Mouse (Mus musculus): Measurements from ENCODE around the gene Il10ra.

The Il10ra gene

GRCm38 (mm10) chr9:45261466-45261865, 7.5 kb downstream of the Il10ra start:
- no peak for DNase-seq (ENCODE audit: low read depth, low spot score)

- no peak for DNase-seq (ENCODE audit: low read depth, low spot score)
These were observed 9.9 kb downstream of the Il10ra start for GRCm38 (mm10) chr9:45259065-45259464.

- no peak for DNase-seq (ENCODE audit: low read depth, low spot score)
These were observed 13.0 kb downstream of the Il10ra start for GRCm38 (mm10) chr9:45255967-45256366.

GRCm38 (mm10) chr9:45255431-45255830, 13.5 kb downstream of the Il10ra start:
- no peak for DNase-seq (ENCODE audit: low read depth, low spot score)

GRCm38 (mm10) chr9:45254605-45255004, 14.3 kb downstream of the Il10ra start:
- DNase-seq (ENCODE audit: low read depth, low spot score), result no peak

GRCm38 (mm10) chr9:45254021-45254420, 14.9 kb downstream of the Il10ra start:
- DNase-seq (ENCODE audit: low read depth, low spot score), result no peak

- no peak for DNase-seq (ENCODE audit: low read depth, low spot score)
These were observed 16.6 kb downstream of the Il10ra start for GRCm38 (mm10) chr9:45252395-45252794.

GRCm38 (mm10) chr9:45251990-45252389, 17.0 kb downstream of the Il10ra start:
- no peak for DNase-seq (ENCODE audit: low read depth, low spot score)

- DNase-seq (ENCODE audit: low read depth, low spot score), result no peak
These were observed 17.7 kb downstream of the Il10ra start for GRCm38 (mm10) chr9:45251281-45251680.

GRCm38 (mm10) chr9:45250306-45250705, 18.6 kb downstream of the Il10ra start:
- DNase-seq (ENCODE audit: low read depth, low spot score), result no peak

GRCm38 (mm10) chr9:45247536-45247935, 21.4 kb downstream of the Il10ra start:
- no peak for DNase-seq (ENCODE audit: low read depth, low spot score)

GRCm38 (mm10) chr9:45246060-45246459, 22.9 kb downstream of the Il10ra start:
- no peak for DNase-seq (ENCODE audit: low read depth, low spot score)

- no peak for DNase-seq (ENCODE audit: low read depth, low spot score)
These were observed 23.5 kb downstream of the Il10ra start for GRCm38 (mm10) chr9:45245432-45245831.

- no peak for DNase-seq (ENCODE audit: low read depth, low spot score)
These were observed 27.6 kb downstream of the Il10ra start for GRCm38 (mm10) chr9:45241397-45241796.

GRCm38 (mm10) chr9:45236744-45237143, 32.2 kb downstream of the Il10ra start:
- no peak for DNase-seq (ENCODE audit: low read depth, low spot score)

GRCm38 (mm10) chr9:45235668-45236227, 33.2 kb downstream of the Il10ra start:
- no peak for DNase-seq (ENCODE audit: low read depth, low spot score)

- no peak for DNase-seq (ENCODE audit: low read depth, low spot score)
These were observed 39.6 kb downstream of the Il10ra start for GRCm38 (mm10) chr9:45229359-45229758.

GRCm38 (mm10) chr9:45221567-45221966, 47.4 kb downstream of the Il10ra start:
- peak; percentile 85 for DNase-seq (ENCODE audit: low read depth, low spot score)

GRCm38 (mm10) chr9:45219644-45220043, 49.3 kb downstream of the Il10ra start:
- DNase-seq (ENCODE audit: low read depth, low spot score), result no peak

GRCm38 (mm10) chr9:45215526-45216179, 53.3 kb downstream of the Il10ra start:
- no peak for DNase-seq (ENCODE audit: low read depth, low spot score)

- no peak for DNase-seq (ENCODE audit: low read depth, low spot score)
These were observed 56.9 kb downstream of the Il10ra start for GRCm38 (mm10) chr9:45212001-45212400.

- no peak for DNase-seq (ENCODE audit: low read depth, low spot score)
These were observed 61.8 kb downstream of the Il10ra start for GRCm38 (mm10) chr9:45207015-45207743.

GRCm38 (mm10) chr9:45206121-45206520, 62.8 kb downstream of the Il10ra start:
- no peak for DNase-seq (ENCODE audit: low read depth, low spot score)
